Mouse (Mus musculus): Measurements from ENCODE around the gene Myh14. TPM values are rescaled to one million over a fixed set of nuclear protein-coding genes. Genes with fewer than 3 reads are reported as not detected.

Myh14 gene
- polyA plus RNA-seq, 1 experiment from 2014 or later = 28.4 TPM

GRCm38 (mm10) chr7:44626966-44627365 is 43.7 kb downstream of the Myh14 start:
- Histone ChIP-seq H3K9ac (ENCODE audit: low read length) (no peak overlapping the region), H3K36me3 (ENCODE audit: control insufficient read depth, insufficient read depth, low read length) (no peaks in the 10 kb centered on the region), H3K4me1 (replicated peaks; ENCODE audit: control insufficient read depth, insufficient read depth) (no peaks in the 10 kb centered on the region), H3K9me3 (ENCODE audit: control insufficient read depth, low read length) (no peaks in the 10 kb centered on the region), H3K4me2 (replicated peaks; ENCODE audit: low read depth) (no peak overlapping the region), H3K27ac (replicated peaks) (no peak overlapping the region), H3K4me3 (ENCODE audit: low read depth, low read length) (no peak overlapping the region), H3K27me3 (ENCODE audit: control insufficient read depth, insufficient read depth, low read length) (no peaks in the 10 kb centered on the region)
- no peak for DNase-seq (ENCODE audit: low spot score)
- ATAC-seq (ENCODE audit: low FRiP score, low TSS enrichment) = no peak
- 83% methylated on average over 13 of the region's 13 CpGs for WGBS
- no peak for TF ChIP-seq EP300 (optimal IDR thresholded peaks at IDR 0.05)
- TF ChIP-seq CTCF (IDR thresholded peaks at IDR 0.05; ENCODE audit: low read depth) = no peak

GRCm38 (mm10) chr7:44626068-44626385 is 44.6 kb downstream of the Myh14 start:
- no peak for ATAC-seq (ENCODE audit: low FRiP score, low TSS enrichment)
- Histone ChIP-seq H3K4me3 (ENCODE audit: low read depth, low read length) (no peak overlapping the region), H3K4me1 (replicated peaks; ENCODE audit: control insufficient read depth, insufficient read depth) (no peaks in the 10 kb centered on the region), H3K27me3 (ENCODE audit: control insufficient read depth, insufficient read depth, low read length) (no peaks in the 10 kb centered on the region), H3K9me3 (ENCODE audit: control insufficient read depth, low read length) (no peaks in the 10 kb centered on the region), H3K36me3 (ENCODE audit: control insufficient read depth, insufficient read depth, low read length) (no peaks in the 10 kb centered on the region), H3K4me2 (replicated peaks; ENCODE audit: low read depth) (no peak overlapping the region), H3K27ac (replicated peaks) (no peak overlapping the region), H3K9ac (ENCODE audit: low read length) (no peak overlapping the region)
- WGBS = 43% methylated on average over 1 of the region's 1 CpGs
- TF ChIP-seq EP300 (optimal IDR thresholded peaks at IDR 0.05) (no peak), CTCF (IDR thresholded peaks at IDR 0.05; ENCODE audit: low read depth) (peak; percentile 20; the same call in 1 of the 2 replicates)
- DNase-seq (ENCODE audit: low spot score) = no peak

DNA sequence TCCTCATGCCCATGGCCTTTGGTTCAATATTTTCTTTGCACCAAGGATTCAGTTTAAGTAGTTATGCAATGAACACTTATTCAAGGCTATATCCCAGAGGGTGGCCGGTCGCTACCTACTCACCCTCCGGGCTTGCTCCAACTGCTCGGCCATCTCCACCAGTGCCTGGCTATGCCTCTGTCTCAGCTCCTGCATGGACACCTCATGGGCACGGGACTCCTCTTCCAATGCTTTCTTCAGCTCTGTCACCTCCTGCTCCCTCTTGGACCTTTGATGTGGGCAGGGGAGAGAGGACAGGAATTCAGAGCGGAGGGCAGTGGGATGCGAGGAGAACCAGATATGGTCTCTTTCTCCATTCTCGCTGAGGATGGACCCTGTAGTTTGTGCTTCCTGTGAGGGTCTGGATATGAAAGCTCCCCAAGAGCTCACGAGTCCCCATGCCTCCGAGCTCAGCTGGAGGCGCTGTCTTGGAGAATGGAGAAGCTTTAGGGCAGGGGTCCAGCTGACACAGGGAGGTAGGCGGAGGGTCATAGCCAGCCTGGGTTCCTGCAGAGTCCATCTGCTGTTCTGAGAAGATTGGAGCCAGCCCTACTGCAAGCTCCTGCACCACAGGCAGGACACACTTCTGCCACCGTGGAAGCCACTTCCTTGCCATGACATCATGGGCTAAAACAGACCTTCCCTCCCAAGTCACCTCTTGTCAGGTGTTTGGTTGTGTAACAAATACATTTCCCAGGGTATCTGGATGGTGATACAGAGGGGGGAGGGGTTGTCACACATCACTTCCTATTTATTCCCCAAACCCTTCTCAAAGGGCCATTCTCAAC is 45.2 kb downstream of the Myh14 start:
- DNase-seq (ENCODE audit: low spot score) (no peak), ATAC-seq (ENCODE audit: low FRiP score, low TSS enrichment) (no peak)
- Histone ChIP-seq H3K9ac (ENCODE audit: low read length) (no peak overlapping the region), H3K27me3 (ENCODE audit: control insufficient read depth, insufficient read depth, low read length) (no peaks in the 10 kb centered on the region), H3K4me2 (replicated peaks; ENCODE audit: low read depth) (no peak overlapping the region), H3K4me1 (replicated peaks; ENCODE audit: control insufficient read depth, insufficient read depth) (no peaks in the 10 kb centered on the region), H3K9me3 (ENCODE audit: control insufficient read depth, low read length) (no peaks in the 10 kb centered on the region), H3K4me3 (ENCODE audit: low read depth, low read length) (no peak overlapping the region), H3K36me3 (ENCODE audit: control insufficient read depth, insufficient read depth, low read length) (no peaks in the 10 kb centered on the region), H3K27ac (replicated peaks) (no peak overlapping the region)
- TF ChIP-seq EP300 (optimal IDR thresholded peaks at IDR 0.05) (no peak), CTCF (IDR thresholded peaks at IDR 0.05; ENCODE audit: low read depth) (no peak)
- WGBS = 90% methylated on average over 13 of the region's 13 CpGs

- DNase-seq (ENCODE audit: low spot score) (no peak), ATAC-seq (ENCODE audit: low FRiP score, low TSS enrichment) (peak; percentile 19; the same call in 1 of the 2 replicates)
- Histone ChIP-seq H3K4me1 (replicated peaks; ENCODE audit: control insufficient read depth, insufficient read depth) (no peaks in the 10 kb centered on the region), H3K4me2 (replicated peaks; ENCODE audit: low read depth) (no peak overlapping the region), H3K9ac (ENCODE audit: low read length) (no peak overlapping the region), H3K4me3 (ENCODE audit: low read depth, low read length) (no peak overlapping the region), H3K36me3 (ENCODE audit: control insufficient read depth, insufficient read depth, low read length) (no peaks in the 10 kb centered on the region), H3K27me3 (ENCODE audit: control insufficient read depth, insufficient read depth, low read length) (no peaks in the 10 kb centered on the region), H3K9me3 (ENCODE audit: control insufficient read depth, low read length) (no peaks in the 10 kb centered on the region), H3K27ac (replicated peaks) (no peak overlapping the region)
- TF ChIP-seq CTCF (IDR thresholded peaks at IDR 0.05; ENCODE audit: low read depth) = no peak
- no peak for TF ChIP-seq EP300 (optimal IDR thresholded peaks at IDR 0.05)
- WGBS = 72% methylated on average over 14 of the region's 14 CpGs
These were observed 45.8 kb downstream of the Myh14 start for GRCm38 (mm10) chr7:44624828-44625227.

- no peak for ATAC-seq (ENCODE audit: low FRiP score, low TSS enrichment)
- Histone ChIP-seq H3K27me3 (ENCODE audit: control insufficient read depth, insufficient read depth, low read length) (no peaks in the 10 kb centered on the region), H3K4me3 (ENCODE audit: low read depth, low read length) (no peak overlapping the region), H3K4me2 (replicated peaks; ENCODE audit: low read depth) (no peak overlapping the region), H3K27ac (replicated peaks) (no peak overlapping the region), H3K9ac (ENCODE audit: low read length) (no peak overlapping the region), H3K4me1 (replicated peaks; ENCODE audit: control insufficient read depth, insufficient read depth) (no peaks in the 10 kb centered on the region), H3K9me3 (ENCODE audit: control insufficient read depth, low read length) (no peaks in the 10 kb centered on the region), H3K36me3 (ENCODE audit: control insufficient read depth, insufficient read depth, low read length) (no peaks in the 10 kb centered on the region)
- no peak for DNase-seq (ENCODE audit: low spot score)
- WGBS = 73% methylated on average over 3 of the region's 3 CpGs
- TF ChIP-seq CTCF (IDR thresholded peaks at IDR 0.05; ENCODE audit: low read depth) (no peak), EP300 (optimal IDR thresholded peaks at IDR 0.05) (no peak)
These were observed 46.2 kb downstream of the Myh14 start for GRCm38 (mm10) chr7:44624543-44624826.

- Histone ChIP-seq H3K9ac (ENCODE audit: low read length) (no peak overlapping the region), H3K36me3 (ENCODE audit: control insufficient read depth, insufficient read depth, low read length) (no peaks in the 10 kb centered on the region), H3K4me3 (ENCODE audit: low read depth, low read length) (no peak overlapping the region), H3K27ac (replicated peaks) (no peak overlapping the region), H3K27me3 (ENCODE audit: control insufficient read depth, insufficient read depth, low read length) (no peaks in the 10 kb centered on the region), H3K9me3 (ENCODE audit: control insufficient read depth, low read length) (no peaks in the 10 kb centered on the region), H3K4me2 (replicated peaks; ENCODE audit: low read depth) (no peak overlapping the region), H3K4me1 (replicated peaks; ENCODE audit: control insufficient read depth, insufficient read depth) (no peaks in the 10 kb centered on the region)
- TF ChIP-seq EP300 (optimal IDR thresholded peaks at IDR 0.05) (no peak), CTCF (IDR thresholded peaks at IDR 0.05; ENCODE audit: low read depth) (no peak)
- no peak for DNase-seq (ENCODE audit: low spot score)
- 43% methylated on average over 18 of the region's 18 CpGs for WGBS
- ATAC-seq (ENCODE audit: low FRiP score, low TSS enrichment) = no peak; the same call in 1 of the 2 replicates
These were observed 46.7 kb downstream of the Myh14 start for GRCm38 (mm10) chr7:44623714-44624542.
